Mouse (Mus musculus): ENCODE results near the gene Prdm15. TPM values are rescaled to one million over a fixed set of nuclear protein-coding genes. Genes with fewer than 3 reads are reported as not detected.
A peak's percentile ranks its signal among the peaks of the same experiment; 100 is the strongest.

Prdm15 gene
- total RNA-seq, 1 experiment from 2014 or later: 9.4 TPM

DNA sequence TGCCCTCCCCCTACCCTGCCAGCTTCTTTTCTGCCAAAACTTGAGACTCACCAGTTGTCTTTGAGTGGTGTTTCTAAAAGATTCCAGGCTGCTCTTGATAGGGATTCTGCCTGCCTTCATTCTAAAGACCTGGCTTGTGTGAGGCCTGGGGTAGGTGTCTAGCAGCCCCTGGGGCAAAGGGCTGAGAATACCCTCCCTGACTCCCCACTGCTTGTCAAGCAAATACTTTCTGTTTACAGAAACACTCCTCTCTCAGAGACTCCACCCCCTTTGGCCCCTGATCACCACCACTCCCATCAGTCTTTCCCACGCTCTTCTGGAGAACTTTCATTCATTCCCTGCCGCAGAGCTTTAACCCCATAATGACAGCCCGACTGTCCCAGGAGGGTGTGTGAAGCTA, 85.1 kb downstream of the Prdm15 start:
- no peak for ATAC-seq (replicated peaks in 1 of 2; ENCODE audit: insufficient read depth in 1 of 2, low FRiP score in 2 of 2, low TSS enrichment in 1 of 2, low read depth in 1 of 2, poor library complexity in 2 of 2, severe bottlenecking in 2 of 2)

DNA sequence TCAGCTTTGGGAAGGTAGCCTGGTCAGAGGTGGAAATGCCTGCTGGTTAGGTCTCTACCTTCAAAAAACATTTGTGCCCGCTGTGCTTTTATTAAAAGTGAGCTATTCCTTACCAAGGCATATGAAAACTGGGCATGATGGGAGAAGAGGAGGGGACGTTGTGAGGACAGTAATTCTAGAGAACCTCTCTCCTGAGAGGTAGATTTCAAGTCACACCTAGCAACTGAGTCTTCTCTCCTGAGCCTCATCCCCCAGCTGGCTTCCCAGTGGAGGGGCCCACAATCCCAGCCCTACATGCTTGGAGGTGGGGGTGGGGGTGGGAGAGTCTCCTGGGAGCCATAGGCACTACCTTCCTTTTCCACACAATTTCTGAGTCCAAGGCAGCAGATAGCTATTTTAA, 87.0 kb downstream of the Prdm15 start:
- ATAC-seq (replicated peaks in 1 of 2; ENCODE audit: insufficient read depth in 1 of 2, low FRiP score in 2 of 2, low TSS enrichment in 1 of 2, low read depth in 1 of 2, poor library complexity in 2 of 2, severe bottlenecking in 2 of 2): no peak

DNA sequence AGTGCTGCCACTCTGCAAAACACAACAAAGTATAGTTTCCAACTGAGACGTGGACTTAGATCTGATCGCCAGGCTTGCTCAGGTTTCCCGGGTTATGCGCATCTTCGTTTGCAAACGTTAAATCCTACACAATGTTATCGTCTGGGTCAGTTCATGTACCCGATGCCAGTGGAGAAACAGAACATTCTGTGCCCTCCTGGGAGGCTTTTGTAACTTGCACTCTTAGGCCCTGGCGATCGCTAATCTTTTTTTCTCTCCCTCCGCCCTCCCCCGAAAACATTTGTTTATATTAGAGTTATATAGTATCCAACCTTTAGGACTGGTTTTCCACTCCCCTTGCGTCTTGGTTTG, 87.7 kb downstream of the Prdm15 start:
- ATAC-seq (replicated peaks in 1 of 2; ENCODE audit: insufficient read depth in 1 of 2, low FRiP score in 2 of 2, low TSS enrichment in 1 of 2, low read depth in 1 of 2, poor library complexity in 2 of 2, severe bottlenecking in 2 of 2): no peak

DNA sequence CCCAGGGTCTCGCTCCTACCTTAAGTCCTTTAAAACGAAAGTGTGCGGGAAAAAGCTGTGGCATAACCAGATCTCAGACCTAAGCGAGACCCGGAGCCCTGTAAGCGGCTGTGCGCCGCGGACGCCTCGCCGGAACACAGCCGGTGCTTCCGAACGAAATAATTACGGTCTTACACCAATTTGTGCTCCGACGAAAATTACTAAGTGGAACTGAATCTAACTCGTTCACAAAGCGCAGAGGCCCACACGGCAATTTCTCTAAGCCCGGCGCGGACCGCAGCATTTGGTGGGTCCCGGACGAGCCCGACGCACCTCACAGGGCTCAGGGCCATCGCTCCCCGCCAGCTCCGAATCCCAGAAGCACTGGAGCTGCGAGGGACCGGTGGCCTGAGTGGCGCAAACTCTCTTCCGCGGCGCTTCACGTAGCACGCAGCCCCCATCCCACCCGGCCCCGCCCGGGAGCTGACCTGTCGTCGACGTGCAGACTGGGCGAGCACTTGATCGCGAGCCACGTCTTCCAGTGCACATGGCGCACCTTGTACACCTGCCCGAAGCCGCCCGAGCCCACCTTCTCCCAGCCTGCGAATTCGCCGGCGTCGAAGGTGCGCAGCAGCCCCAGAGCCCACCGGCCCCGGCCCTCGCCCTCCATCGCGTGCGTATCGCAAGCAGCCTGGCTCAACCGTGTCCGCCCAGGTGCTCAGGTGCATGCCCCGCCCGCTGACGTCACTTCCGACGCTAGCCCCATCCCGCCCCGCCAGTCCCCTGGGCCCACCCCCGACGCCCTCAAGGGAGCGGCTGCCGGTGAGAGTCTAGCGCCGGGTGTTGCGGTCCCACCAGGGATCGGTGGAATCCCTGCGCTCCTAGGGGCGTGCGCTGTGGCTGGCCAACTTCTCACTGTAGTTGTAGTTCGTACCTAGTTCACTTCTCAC, 88.3 kb downstream of the Prdm15 start, which contains the start of gene Ripk4:
Gene Ripk4, minus strand, starts transcription at position 727 of the 929 bp plus-strand sequence.
- ATAC-seq (replicated peaks in 1 of 2; ENCODE audit: insufficient read depth in 1 of 2, low FRiP score in 2 of 2, low TSS enrichment in 1 of 2, low read depth in 1 of 2, poor library complexity in 2 of 2, severe bottlenecking in 2 of 2): peak; percentile 25 to 46

DNA sequence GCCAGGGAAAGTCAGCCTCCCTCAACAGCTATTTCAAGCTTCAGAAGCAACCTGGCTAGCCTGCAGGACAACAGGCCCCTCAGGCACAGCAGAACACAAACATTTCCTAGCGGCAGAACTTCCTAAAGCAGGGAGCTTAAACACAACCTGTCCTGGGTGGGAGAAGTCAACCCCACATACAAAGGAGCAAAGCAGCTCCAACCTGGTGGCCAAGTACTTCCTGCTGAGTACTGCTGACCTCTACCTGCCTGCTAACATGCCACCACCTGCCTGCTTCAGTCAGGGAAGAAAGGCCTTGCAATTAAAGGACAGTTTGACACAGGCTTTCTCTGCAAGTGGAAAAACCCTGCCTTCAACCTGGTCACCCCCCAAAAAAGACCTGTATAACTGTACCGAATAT, 89.9 kb downstream of the Prdm15 start:
- ATAC-seq (replicated peaks in 1 of 2; ENCODE audit: insufficient read depth in 1 of 2, low FRiP score in 2 of 2, low TSS enrichment in 1 of 2, low read depth in 1 of 2, poor library complexity in 2 of 2, severe bottlenecking in 2 of 2): no peak

DNA sequence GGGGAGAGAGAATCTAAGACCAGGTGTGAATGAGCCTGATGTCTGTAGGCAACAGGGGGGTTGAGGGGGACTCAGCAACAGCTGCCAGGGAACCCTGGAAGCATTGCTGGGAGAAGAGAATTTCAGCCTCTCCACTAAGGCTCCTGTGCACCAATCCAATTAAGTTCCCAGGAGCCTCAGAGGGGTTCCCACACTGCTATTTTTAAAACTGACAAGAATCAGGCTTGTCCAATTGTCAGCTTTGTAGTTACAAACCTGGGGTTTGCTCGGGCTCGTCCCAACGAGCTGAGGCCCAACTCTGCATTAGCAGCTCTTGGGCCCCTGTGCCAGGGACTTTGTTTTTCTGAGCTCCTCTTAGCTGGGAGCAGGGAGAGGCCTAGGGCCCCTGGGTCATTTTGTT, 92.0 kb downstream of the Prdm15 start:
- no peak for ATAC-seq (replicated peaks in 1 of 2; ENCODE audit: insufficient read depth in 1 of 2, low FRiP score in 2 of 2, low TSS enrichment in 1 of 2, low read depth in 1 of 2, poor library complexity in 2 of 2, severe bottlenecking in 2 of 2)

DNA sequence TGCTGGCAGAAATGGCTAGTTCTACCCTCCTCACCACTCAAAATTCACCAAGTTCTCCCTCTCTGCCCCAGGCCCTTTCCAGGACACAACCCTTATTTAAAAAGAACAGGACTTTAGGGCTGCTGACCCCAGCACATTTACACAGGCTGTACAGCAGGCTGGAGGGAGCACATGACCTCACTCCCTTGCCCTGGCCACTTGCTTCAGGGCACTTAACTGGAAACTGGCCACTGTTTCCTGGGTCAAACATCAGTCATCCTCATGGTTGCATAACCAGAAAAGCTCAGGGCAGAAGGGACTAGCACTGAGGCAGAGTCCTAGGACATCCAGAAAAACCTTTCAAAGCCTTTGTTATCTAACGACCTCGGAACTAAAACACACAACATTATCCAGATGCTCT, 93.4 kb downstream of the Prdm15 start:
- ATAC-seq (replicated peaks in 1 of 2; ENCODE audit: insufficient read depth in 1 of 2, low FRiP score in 2 of 2, low TSS enrichment in 1 of 2, low read depth in 1 of 2, poor library complexity in 2 of 2, severe bottlenecking in 2 of 2): no peak

DNA sequence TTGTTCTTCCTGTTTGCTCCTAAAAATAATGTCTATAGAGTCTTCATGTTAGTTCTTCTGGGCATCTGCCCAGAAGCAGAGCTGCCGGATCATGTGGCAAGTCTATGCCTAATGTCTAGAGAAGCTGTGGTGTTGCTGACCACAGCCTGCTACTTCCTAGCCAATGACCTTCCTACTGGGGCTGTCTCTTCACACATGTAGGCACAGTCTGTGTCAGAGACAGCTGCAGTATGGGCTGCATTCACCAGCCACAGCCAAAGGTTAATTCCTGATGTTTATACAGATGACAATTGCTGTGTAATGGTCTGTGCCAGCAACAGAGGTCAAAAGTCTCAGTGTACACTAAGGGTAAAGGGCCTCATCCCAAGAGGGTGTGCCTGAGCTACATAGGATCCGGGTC, 95.2 kb downstream of the Prdm15 start:
- no peak for ATAC-seq (replicated peaks in 1 of 2; ENCODE audit: insufficient read depth in 1 of 2, low FRiP score in 2 of 2, low TSS enrichment in 1 of 2, low read depth in 1 of 2, poor library complexity in 2 of 2, severe bottlenecking in 2 of 2)

DNA sequence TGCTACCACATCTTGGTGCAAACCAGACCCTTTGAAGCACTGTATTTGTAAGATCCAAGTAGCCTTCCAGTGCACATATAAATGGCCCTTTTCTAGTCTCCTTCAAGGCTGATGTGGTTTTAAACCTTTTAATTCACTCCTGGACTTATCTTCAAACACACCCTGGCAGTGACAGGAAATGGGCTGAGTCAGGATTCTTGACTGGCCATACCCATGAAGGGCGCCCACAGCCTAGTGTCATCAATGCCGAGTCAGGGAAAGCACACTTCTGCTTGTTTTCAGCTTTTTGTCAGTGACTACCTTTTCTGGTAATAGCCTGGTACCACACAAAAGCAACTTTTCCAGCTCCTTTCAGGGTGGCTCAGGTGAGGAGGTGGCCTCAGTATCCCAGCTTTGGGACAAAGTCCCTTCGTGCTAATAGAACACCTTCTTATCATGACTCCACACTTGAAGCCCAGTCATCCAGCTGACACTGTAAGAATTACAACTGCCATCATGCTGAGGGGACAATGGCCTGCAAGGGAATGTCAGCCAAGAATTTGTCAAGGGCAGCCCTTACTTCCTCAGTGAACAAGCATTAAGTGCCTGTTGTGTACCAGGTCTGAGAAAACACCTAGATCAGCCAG, 99.2 kb downstream of the Prdm15 start:
- ATAC-seq (replicated peaks in 1 of 2; ENCODE audit: insufficient read depth in 1 of 2, low FRiP score in 2 of 2, low TSS enrichment in 1 of 2, low read depth in 1 of 2, poor library complexity in 2 of 2, severe bottlenecking in 2 of 2): peak in 1 of 2 experiments; percentile 13; a peak in 1 of 4 replicates

DNA sequence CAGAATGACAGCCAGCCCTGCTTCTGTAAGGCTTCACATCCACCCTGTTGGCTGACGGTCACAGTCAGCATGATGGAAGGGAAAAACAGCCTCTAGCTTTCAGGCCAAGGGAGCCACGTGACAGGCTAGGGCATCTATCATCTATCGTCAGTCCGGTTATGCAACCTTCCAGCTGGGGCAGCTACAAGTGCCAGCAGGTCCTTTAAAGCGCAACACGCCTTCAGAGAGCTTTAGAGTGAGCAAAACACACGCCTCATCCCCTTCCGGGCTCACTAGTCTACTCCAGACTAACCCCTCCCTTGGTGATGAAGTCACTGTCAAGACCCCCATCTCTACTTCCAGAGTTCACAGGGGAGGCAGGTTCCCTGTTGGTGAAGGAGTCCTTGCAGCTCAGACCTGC, 99.8 kb downstream of the Prdm15 start:
- ATAC-seq (replicated peaks in 1 of 2; ENCODE audit: insufficient read depth in 1 of 2, low FRiP score in 2 of 2, low TSS enrichment in 1 of 2, low read depth in 1 of 2, poor library complexity in 2 of 2, severe bottlenecking in 2 of 2): peak in 1 of 2 experiments; percentile 34; a peak in 1 of 4 replicates

DNA sequence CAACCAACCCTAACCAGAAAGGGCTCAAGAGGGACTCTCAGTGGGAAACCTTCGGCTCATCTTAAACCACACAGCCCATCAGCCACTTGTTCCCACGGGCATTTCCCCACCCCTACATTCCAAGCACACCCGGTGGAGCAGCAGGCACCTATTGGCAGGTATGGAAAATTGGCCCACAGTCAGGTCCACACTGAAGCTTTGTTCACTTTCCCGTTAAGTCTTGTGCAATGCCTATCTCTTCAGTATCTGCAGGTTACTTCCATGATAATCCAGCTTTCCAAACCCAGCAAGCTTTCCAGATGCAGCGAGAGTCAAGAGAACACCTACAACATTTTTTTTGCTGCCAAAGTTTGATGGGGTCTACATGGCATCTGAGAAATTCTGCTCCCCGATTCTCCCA, 103.2 kb downstream of the Prdm15 start:
- no peak for ATAC-seq (replicated peaks in 1 of 2; ENCODE audit: insufficient read depth in 1 of 2, low FRiP score in 2 of 2, low TSS enrichment in 1 of 2, low read depth in 1 of 2, poor library complexity in 2 of 2, severe bottlenecking in 2 of 2)

Other genes with a start within 250 kb of the Prdm15 start
- 0.13 TPM in 1 of 2 replicates, not detected in the other for gene Tmprss2, start 240.7 kb downstream of the Prdm15 start, total RNA-seq (2017)
- not detected in 2 replicates for gene Ripk4, start 88.1 kb downstream of the Prdm15 start, total RNA-seq (2017)
- 14.0 and 25.9 TPM in 2 replicates for gene C2cd2, start 110.7 kb upstream of the Prdm15 start, total RNA-seq (2017)
- gene Zbtb21, start 110.8 kb upstream of the Prdm15 start, total RNA-seq (2017): 18.4 and 32.8 TPM in 2 replicates
- gene B230307C23Rik, start 145.5 kb upstream of the Prdm15 start, total RNA-seq (2017): 63.9 and 137 TPM in 2 replicates
- 60.0 and 71.3 TPM in 2 replicates for gene A630089N07Rik, start 230.6 kb upstream of the Prdm15 start, total RNA-seq (2017)